Mouse (Mus musculus): Measurements from ENCODE around the gene Spert. TPM values are rescaled to one million over a fixed set of nuclear protein-coding genes. Genes with fewer than 3 reads are reported as not detected.

The Spert gene
- total RNA-seq (2021): not detected
- long read RNA-seq, experiment 1: 0 reads
- long read RNA-seq, experiment 2: 0 reads

GRCm38 (mm10) chr14:75592978-75593377 is at the start of gene Spert:
Gene Spert (minus strand): TSS chr14:75593116.
- no peak within 1 kb of the TSS for H3K27ac ChIP-seq
- intact Hi-C loops (cut with DNase I): no loop called here
- DNase-seq (ENCODE audit: extremely low spot score in 1 of 2, low spot score in 2 of 2): no peak
- no peak within 1 kb of the TSS for H3K4me3 ChIP-seq
- TF ChIP-seq CTCF (IDR thresholded peaks at IDR 0.05): no peak

GRCm38 (mm10) chr14:75642080-75642479 is 49.2 kb upstream of the Spert start, which contains the start of gene Erich6b:
Gene Erich6b (plus strand): TSS chr14:75642259.
- no peak for TF ChIP-seq CTCF (IDR thresholded peaks at IDR 0.05)
- Histone ChIP-seq H3K27ac (no peak within 1 kb of the TSS), H3K4me3 (no peak within 1 kb of the TSS)
- intact Hi-C loops (cut with DNase I): loop anchor here (5.0 kb wide), 2 partner anchors 265 to 445 kb away; no protein-coding TSS in a partner anchor
- DNase-seq (ENCODE audit: extremely low spot score in 1 of 2, low spot score in 2 of 2): no peak

GRCm38 (mm10) chr14:75641369-75641768 is 48.5 kb upstream of the Spert start:
- H3K4me3 ChIP-seq: no peak overlapping the region
- intact Hi-C loops (cut with DNase I): loop anchor here (5.0 kb wide), 2 partner anchors 264 to 444 kb away; no protein-coding TSS in a partner anchor
- H3K27ac ChIP-seq: no peak overlapping the region
- no peak for DNase-seq (ENCODE audit: extremely low spot score in 1 of 2, low spot score in 2 of 2)
- TF ChIP-seq CTCF (IDR thresholded peaks at IDR 0.05): peak; percentile 29

GRCm38 (mm10) chr14:75640846-75641245 is 47.9 kb upstream of the Spert start:
- Histone ChIP-seq H3K27ac (no peak overlapping the region), H3K4me3 (no peak overlapping the region)
- intact Hi-C loops (cut with DNase I): loop anchor here (5.0 kb wide), 2 partner anchors 264 to 444 kb away; no protein-coding TSS in a partner anchor
- no peak for DNase-seq (ENCODE audit: extremely low spot score in 1 of 2, low spot score in 2 of 2)
- TF ChIP-seq CTCF (IDR thresholded peaks at IDR 0.05): peak; percentile 47

- TF ChIP-seq CTCF (IDR thresholded peaks at IDR 0.05): no peak
- Histone ChIP-seq H3K27ac (no peak overlapping the region), H3K4me3 (no peak overlapping the region)
- no peak for DNase-seq (ENCODE audit: extremely low spot score in 1 of 2, low spot score in 2 of 2)
- intact Hi-C loops (cut with DNase I): no loop called here
These were observed 44.7 kb upstream of the Spert start for GRCm38 (mm10) chr14:75637641-75638040.

- no peak for TF ChIP-seq CTCF (IDR thresholded peaks at IDR 0.05)
- Histone ChIP-seq H3K27ac (no peak overlapping the region), H3K4me3 (no peak overlapping the region)
- intact Hi-C loops (cut with DNase I): no loop called here
- no peak for DNase-seq (ENCODE audit: extremely low spot score in 1 of 2, low spot score in 2 of 2)
These were observed 43.2 kb upstream of the Spert start for GRCm38 (mm10) chr14:75636107-75636506.

GRCm38 (mm10) chr14:75635350-75635749 is 42.4 kb upstream of the Spert start:
- H3K27ac ChIP-seq: no peak overlapping the region
- intact Hi-C loops (cut with DNase I): no loop called here
- no peak overlapping the region for H3K4me3 ChIP-seq
- peak in 1 of 2 experiments; percentile 36 for DNase-seq (ENCODE audit: extremely low spot score in 1 of 2, low spot score in 2 of 2)
- TF ChIP-seq CTCF (IDR thresholded peaks at IDR 0.05): no peak

GRCm38 (mm10) chr14:75628870-75629269 is 36.0 kb upstream of the Spert start:
- no peak for DNase-seq (ENCODE audit: extremely low spot score in 1 of 2, low spot score in 2 of 2)
- Histone ChIP-seq H3K27ac (no peak overlapping the region), H3K4me3 (no peak overlapping the region)
- intact Hi-C loops (cut with DNase I): no loop called here
- no peak for TF ChIP-seq CTCF (IDR thresholded peaks at IDR 0.05)

- H3K27ac ChIP-seq: no peak overlapping the region
These were observed 30.1 kb upstream of the Spert start for GRCm38 (mm10) chr14:75622984-75623383.

GRCm38 (mm10) chr14:75616375-75616774 is 23.5 kb upstream of the Spert start:
- intact Hi-C loops (cut with DNase I): no loop called here
- DNase-seq (ENCODE audit: extremely low spot score in 1 of 2, low spot score in 2 of 2): no peak
- no peak for TF ChIP-seq CTCF (IDR thresholded peaks at IDR 0.05)
- no peak overlapping the region for H3K4me3 ChIP-seq
- H3K27ac ChIP-seq: no peak overlapping the region

More at GRCm38 (mm10) chr14:75622984-75623383, 30.1 kb upstream of the Spert start:
- no peak overlapping the region for H3K4me3 ChIP-seq
- no peak for DNase-seq (ENCODE audit: extremely low spot score in 1 of 2, low spot score in 2 of 2)
- intact Hi-C loops (cut with DNase I): no loop called here
- TF ChIP-seq CTCF (IDR thresholded peaks at IDR 0.05): no peak

- DNase-seq (ENCODE audit: extremely low spot score in 1 of 2, low spot score in 2 of 2): no peak
- H3K4me3 ChIP-seq: no peak overlapping the region
- H3K27ac ChIP-seq: no peak overlapping the region
- TF ChIP-seq CTCF (IDR thresholded peaks at IDR 0.05): no peak
- intact Hi-C loops (cut with DNase I): no loop called here
These were observed 16.3 kb upstream of the Spert start for GRCm38 (mm10) chr14:75609176-75609575.

GRCm38 (mm10) chr14:75583870-75584269 is 9.0 kb downstream of the Spert start:
- no peak for TF ChIP-seq CTCF (IDR thresholded peaks at IDR 0.05)
- DNase-seq (ENCODE audit: extremely low spot score in 1 of 2, low spot score in 2 of 2): no peak
- H3K4me3 ChIP-seq: no peak overlapping the region
- intact Hi-C loops (cut with DNase I): no loop called here
- H3K27ac ChIP-seq: no peak overlapping the region

GRCm38 (mm10) chr14:75579010-75579409 is 13.9 kb downstream of the Spert start:
- TF ChIP-seq CTCF (IDR thresholded peaks at IDR 0.05): no peak
- no peak for DNase-seq (ENCODE audit: extremely low spot score in 1 of 2, low spot score in 2 of 2)
- no peak overlapping the region for H3K4me3 ChIP-seq
- no peak overlapping the region for H3K27ac ChIP-seq
- intact Hi-C loops (cut with DNase I): no loop called here

Data from left cerebral cortex, adult 2 months (tissue).